ENCODE assay signal across 16 mouse cellular contexts in genomic region chr12:16129243-16129642, GRCm38 (mm10).
"Had no signal": no experiment of that assay in that cellular context is flagged by ENCODE, and none has a peak within 500 bp of the region (broad histone marks: within the 10 kb centered on the region; RNA-seq: fewer than 3 reads in every experiment).

No protein-coding gene starts in this region.

- H3K4me1 ChIP-seq: neural tube, embryonic 13.5 days; neural tube, embryonic 15.5 days; stomach, embryonic 15.5 days had no signal

- H3K27me3 ChIP-seq: neural tube, embryonic 13.5 days; neural tube, embryonic 15.5 days; stomach, embryonic 15.5 days had no signal

- H3K4me3 ChIP-seq: neural tube, embryonic 13.5 days; neural tube, embryonic 15.5 days; stomach, embryonic 15.5 days had no signal

- H3K9ac ChIP-seq: neural tube, embryonic 13.5 days; neural tube, embryonic 15.5 days; stomach, embryonic 15.5 days had no signal

- H3K36me3 ChIP-seq: neural tube, embryonic 13.5 days; neural tube, embryonic 15.5 days; stomach, embryonic 15.5 days had no signal

- DNase-seq: retina, postnatal 1 day; right cerebral cortex, adult 18-20 months; right cerebral cortex, postnatal 14 days; right cerebral cortex, postnatal 25 days; right cerebral cortex, postnatal 4 days; spleen, adult 18-20 months; thymus, adult 18-20 months; thymus, adult 2 months; thymus, postnatal 14 days; thymus, postnatal 25 days; thymus, postnatal 36 days; thymus, postnatal 4 days had no signal

- H3K9me3 ChIP-seq: neural tube, embryonic 13.5 days; neural tube, embryonic 15.5 days; stomach, embryonic 15.5 days had no signal

- H3K27ac ChIP-seq: neural tube, embryonic 13.5 days; neural tube, embryonic 15.5 days; stomach, embryonic 15.5 days; stomach, postnatal 0 days had no signal
